Mouse (Mus musculus): ENCODE measurements around the gene Sptssb. TPM values are rescaled to one million over a fixed set of nuclear protein-coding genes. Genes with fewer than 3 reads are reported as not detected.

The Sptssb gene
- total RNA-seq, 1 experiment from 2014 or later, result not detected

DNA sequence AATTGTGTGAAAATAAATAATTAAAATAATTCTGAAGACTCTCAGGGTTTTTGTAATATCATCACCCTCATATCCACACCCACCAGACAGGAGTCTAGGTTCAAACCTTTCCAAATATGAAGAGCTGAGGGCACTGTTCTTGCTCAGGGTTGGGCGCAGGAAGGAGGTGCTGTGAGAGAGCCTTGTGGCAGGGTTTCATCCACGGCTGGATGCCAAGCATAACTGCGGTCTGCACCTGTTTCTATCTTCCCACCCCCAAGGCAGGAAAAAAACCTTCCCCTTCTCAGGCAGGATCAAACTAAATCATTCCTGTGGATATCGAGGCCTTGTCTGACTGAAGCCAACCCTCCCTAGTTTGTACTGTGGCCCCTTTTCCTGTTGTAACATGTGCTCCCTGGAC lies 62.2 kb downstream of the Sptssb start:
- ATAC-seq (replicated peaks in 1 of 2; ENCODE audit: insufficient read depth in 1 of 2, low FRiP score in 2 of 2, low TSS enrichment in 1 of 2, low read depth in 1 of 2, poor library complexity in 2 of 2, severe bottlenecking in 2 of 2), result no peak

DNA sequence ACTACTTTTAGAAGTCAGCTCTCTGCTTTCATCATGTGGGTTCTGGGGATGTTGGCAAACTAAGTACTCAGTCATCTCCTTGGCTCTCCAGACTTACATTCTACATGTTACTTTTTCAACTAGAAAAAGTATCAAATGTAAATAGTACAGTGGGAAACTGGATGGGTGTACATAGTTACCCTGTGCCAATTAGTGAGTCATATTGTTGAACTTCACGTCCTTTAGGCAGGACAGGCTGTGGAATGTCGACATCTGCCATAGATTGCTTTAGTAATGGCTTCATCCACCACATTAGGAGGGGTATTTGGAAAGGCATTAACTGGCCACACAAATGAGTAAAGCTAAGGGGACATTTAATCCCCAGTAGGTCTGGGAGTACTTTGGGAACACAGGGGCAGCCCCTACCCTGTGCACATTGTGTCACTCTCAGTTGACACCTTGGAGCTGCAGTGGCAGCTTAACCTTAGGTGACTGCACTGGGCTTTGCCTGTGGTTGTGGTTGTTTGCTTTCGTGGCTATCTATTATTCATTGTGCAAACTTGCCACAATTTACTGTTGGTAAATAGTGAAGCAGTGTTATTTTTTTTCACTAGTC lies 66.8 kb downstream of the Sptssb start:
- ATAC-seq (replicated peaks in 1 of 2; ENCODE audit: insufficient read depth in 1 of 2, low FRiP score in 2 of 2, low TSS enrichment in 1 of 2, low read depth in 1 of 2, poor library complexity in 2 of 2, severe bottlenecking in 2 of 2), result no peak

DNA sequence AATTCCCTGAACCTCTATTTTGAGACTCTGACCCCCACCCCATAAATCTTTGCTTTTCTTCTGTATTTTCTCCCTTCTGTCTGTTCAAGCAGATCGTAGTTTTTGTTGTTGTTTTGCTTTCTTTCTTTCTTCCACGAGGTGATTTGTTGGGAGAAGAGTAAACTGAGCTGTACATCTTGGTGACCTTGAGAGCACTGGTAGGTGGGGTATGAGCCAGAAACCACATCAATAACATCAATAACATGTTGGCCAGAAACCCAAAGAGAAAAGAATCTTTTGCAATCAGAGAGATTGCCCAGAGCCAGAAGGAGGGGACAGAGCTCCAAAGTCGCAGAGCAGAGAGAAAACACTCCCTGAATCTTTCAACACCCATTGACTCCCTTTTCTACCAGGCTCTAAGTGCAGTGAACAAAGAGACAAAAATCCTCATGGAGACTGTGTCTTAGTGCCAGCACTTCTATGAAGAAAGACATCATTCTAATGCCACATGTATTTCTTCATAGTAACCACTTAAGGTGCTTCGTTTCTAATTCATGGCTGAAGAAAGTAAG lies 80.4 kb downstream of the Sptssb start:
- ATAC-seq (replicated peaks in 1 of 2; ENCODE audit: insufficient read depth in 1 of 2, low FRiP score in 2 of 2, low TSS enrichment in 1 of 2, low read depth in 1 of 2, poor library complexity in 2 of 2, severe bottlenecking in 2 of 2), result no peak

DNA sequence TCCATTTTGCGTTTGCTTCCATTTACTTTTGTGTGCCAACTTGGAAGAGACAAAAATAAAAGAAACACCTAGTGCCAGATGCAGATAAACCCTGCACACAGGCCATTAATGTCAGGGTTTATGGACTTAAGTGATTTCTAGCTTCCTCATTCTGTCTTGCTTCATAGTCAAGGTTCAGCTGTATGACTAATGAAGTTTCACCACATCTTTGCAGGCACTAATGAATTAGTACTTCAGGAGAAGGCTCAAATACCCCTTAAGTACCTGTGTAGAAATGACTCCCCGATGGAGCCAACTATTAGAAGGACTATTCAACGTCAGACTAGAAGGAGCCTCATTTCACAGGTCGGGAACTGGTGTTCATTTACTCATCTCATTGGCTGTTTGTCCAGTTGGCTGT lies 86.4 kb downstream of the Sptssb start:
- ATAC-seq (replicated peaks in 1 of 2; ENCODE audit: insufficient read depth in 1 of 2, low FRiP score in 2 of 2, low TSS enrichment in 1 of 2, low read depth in 1 of 2, poor library complexity in 2 of 2, severe bottlenecking in 2 of 2), result peak; percentile 27 to 29; a peak in 3 of 4 replicates

Other genes starting within 250 kb of the Sptssb start
- gene Nmd3, start 138.0 kb downstream of the Sptssb start, total RNA-seq (2017), result 65.2 and 90.2 TPM in 2 replicates
- gene Otol1, start 147.7 kb upstream of the Sptssb start, total RNA-seq (2017), result not detected in 2 replicates